Mouse (Mus musculus) regulatory T cell (primary cell): ENCODE data around the gene Timd2.
"Not testable (repeated sequence)": the region's sequence is repeated elsewhere in the genome, so short reads cannot be mapped to it uniquely, and the experiment has no call there.

Experiments
- in situ Hi-C: fragments of 300-600 bp; cut with MboI, MseI; formaldehyde crosslinking; loops from one replicate; pipeline ENCODE4 v1.15.1; 2025; ENCODE audit warnings: high pct_unique_total_duplicates

Timd2 gene

DNA sequence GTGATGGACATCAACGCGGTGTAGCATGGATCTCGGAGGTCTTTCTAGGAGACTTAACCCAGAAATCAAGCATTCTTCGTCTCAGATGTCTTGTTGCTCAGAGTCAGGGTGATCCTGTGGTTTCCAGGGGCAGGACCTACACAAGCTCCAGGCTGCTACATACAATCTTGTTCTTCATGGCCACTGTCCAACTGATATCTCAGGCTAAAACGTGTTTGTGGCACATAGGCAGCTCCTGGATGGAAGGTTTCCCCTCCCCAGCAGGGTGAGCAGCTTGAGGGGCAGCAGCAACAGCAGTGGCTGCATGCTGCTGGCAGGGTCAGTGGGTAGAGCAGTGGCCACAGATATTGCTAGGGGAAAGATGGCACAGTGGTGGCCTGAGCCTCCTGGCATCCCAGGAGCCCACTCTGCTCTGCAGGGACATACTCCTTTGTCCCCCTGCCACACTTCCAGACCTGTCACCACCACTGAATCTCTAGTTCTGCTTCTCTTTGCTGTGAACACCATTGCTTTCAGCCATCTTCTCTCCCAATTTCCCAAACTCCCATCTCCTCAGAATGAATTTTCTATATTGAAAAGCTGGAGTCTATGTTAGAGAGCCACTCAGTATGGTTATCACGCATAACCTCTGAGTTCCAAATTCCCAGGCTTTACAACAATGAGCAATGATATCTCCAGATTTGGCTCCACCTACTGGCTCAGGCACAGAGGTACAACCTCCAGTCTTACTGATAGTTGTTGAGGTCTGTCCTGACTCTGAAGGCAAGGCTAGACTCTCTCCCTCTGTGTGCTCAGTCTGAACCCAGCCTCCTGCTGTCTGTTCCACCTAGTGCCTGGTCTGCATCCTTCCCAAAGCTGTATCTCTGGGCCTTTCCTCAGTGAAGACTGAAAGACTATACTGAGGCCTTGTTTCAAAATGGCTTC lies 41.0 kb downstream of the Timd2 start:
- in situ Hi-C loops: loop anchor here (10.0 kb wide), 1 partner anchor 141 kb away; the partner anchor contains the start of gene Gm12169

GRCm38 (mm10) chr11:46663215-46663614 lies 43.6 kb downstream of the Timd2 start:
- in situ Hi-C loops: loop anchor here (10.0 kb wide), 1 partner anchor 138 kb away; the partner anchor contains the start of gene Gm12169

GRCm38 (mm10) chr11:46652476-46652875 lies 54.4 kb downstream of the Timd2 start:
- in situ Hi-C loops: no loop called here

DNA sequence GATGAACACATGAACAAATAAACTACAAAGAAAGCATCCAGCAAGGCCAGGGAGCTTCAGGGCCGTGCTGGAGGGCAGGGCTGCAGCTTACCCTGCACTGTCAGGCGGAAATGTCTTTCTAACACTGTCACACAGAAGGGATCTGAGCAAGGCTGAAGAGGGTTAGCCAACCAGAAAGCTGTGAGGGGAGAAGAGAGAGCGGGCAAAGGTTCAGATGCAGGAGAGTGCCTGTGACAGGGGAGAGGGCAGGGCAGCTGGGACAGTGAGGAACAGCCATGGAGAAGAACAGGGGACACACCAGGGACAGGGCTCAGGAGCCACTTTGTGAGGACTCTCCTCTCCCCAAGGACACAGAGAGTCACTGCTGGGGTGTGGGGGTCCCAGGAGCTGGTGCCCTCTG lies 57.2 kb downstream of the Timd2 start:
- in situ Hi-C loops: not testable (repeated sequence)

DNA sequence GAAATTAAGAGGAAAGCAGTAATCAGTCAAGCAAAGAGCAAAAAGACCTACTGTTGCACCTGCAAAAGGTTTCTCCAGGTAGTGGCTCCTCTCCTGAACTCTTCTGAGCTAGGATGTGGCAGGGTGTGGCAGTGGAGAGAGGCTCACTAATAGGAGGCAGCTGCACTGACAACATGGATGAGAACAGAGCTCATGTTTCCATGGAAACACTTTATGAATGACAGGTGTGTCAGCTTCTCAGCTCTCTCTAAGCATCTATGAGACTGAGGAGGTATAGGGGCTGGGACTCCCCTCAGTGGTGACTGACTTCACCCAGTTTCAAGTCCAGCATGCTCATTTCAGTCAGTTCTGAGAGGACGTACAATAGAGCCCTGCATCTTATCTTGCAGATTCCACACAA lies 62.0 kb downstream of the Timd2 start:
- in situ Hi-C loops: no loop called here

- in situ Hi-C loops: loop anchor here (10.0 kb wide), 1 partner anchor 98 kb away; the partner anchor contains the start of gene Havcr1
These were observed 70.3 kb downstream of the Timd2 start for GRCm38 (mm10) chr11:46636568-46636967.

DNA sequence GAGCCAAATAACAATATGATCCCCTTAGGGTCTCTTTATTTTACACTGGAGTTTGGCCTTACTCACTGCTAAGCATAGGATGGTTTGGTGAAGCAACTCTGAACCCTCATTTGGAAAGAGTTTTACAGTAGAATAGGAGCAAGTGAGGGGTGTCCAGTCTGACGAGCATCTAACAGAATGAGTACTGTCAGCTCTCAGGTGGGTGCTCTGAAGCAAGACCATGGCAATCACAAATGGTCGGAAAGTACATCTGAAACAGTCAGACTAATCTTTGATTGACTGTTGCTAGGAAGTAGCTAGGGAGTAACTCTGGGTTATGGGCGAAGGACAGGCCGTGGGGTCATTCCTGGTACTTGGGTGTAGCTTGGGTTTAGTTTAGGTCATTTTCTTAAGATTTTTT lies 71.3 kb downstream of the Timd2 start:
- in situ Hi-C loops: loop anchor here (10.0 kb wide), 1 partner anchor 99 kb away; the partner anchor contains the start of gene Havcr1

GRCm38 (mm10) chr11:46631635-46632034 lies 75.2 kb downstream of the Timd2 start:
- in situ Hi-C loops: loop anchor here (10.0 kb wide), 1 partner anchor 103 kb away; the partner anchor contains the start of gene Havcr1

GRCm38 (mm10) chr11:46629211-46629795 lies 77.6 kb downstream of the Timd2 start, which contains the start of gene Dppa1:
TSS of gene Dppa1 (minus strand) at chr11:46629261.
- in situ Hi-C loops: no loop called here

- in situ Hi-C loops: no loop called here
These were observed 86.3 kb downstream of the Timd2 start for GRCm38 (mm10) chr11:46620414-46621168.

- in situ Hi-C loops: loop anchor here (5.0 kb wide), 1 partner anchor 38 kb away; no protein-coding TSS in a partner anchor
These were observed 86.9 kb downstream of the Timd2 start for GRCm38 (mm10) chr11:46619929-46620328.
